Mouse (Mus musculus): Measurements from ENCODE around the gene Lnx1. TPM values are rescaled to one million over a fixed set of nuclear protein-coding genes. Genes with fewer than 3 reads are reported as not detected.

Gene Lnx1
- polyA plus RNA-seq, 1 experiment = 0.05 TPM

- WGBS = 86% methylated on average over 2 of the region's 2 CpGs
- Histone ChIP-seq H3K4me3 (ENCODE audit: extremely low read depth, insufficient read depth, insufficient read length) (no peak overlapping the region), H3K27ac (ENCODE audit: insufficient read depth, low read length) (no peak overlapping the region), H3K36me3 (ENCODE audit: control insufficient read depth, insufficient read depth, low read length) (no peaks in the 10 kb centered on the region), H3K4me1 (ENCODE audit: control insufficient read depth, insufficient read depth, insufficient read length) (no peaks in the 10 kb centered on the region), H3K27me3 (ENCODE audit: control insufficient read depth, insufficient read depth, low read length) (no peaks in the 10 kb centered on the region)
- TF ChIP-seq POLR2A (IDR thresholded peaks at IDR 0.05; ENCODE audit: low read depth, low read length) (no peak), CTCF (IDR thresholded peaks at IDR 0.05; ENCODE audit: extremely low read depth, insufficient read depth, insufficient read length, insufficient replicate concordance) (no peak)
- no peak for DNase-seq (ENCODE audit: low read depth in 1 of 2, low spot score in 2 of 2)
Measured at GRCm38 (mm10) chr5:74688822-74689221, 13.9 kb downstream of the Lnx1 start.

- no peak for DNase-seq (ENCODE audit: low read depth in 1 of 2, low spot score in 2 of 2)
- 84% methylated on average over 5 of the region's 5 CpGs for WGBS
- Histone ChIP-seq H3K27ac (ENCODE audit: insufficient read depth, low read length) (no peak overlapping the region), H3K27me3 (ENCODE audit: control insufficient read depth, insufficient read depth, low read length) (no peaks in the 10 kb centered on the region), H3K4me1 (ENCODE audit: control insufficient read depth, insufficient read depth, insufficient read length) (no peaks in the 10 kb centered on the region), H3K36me3 (ENCODE audit: control insufficient read depth, insufficient read depth, low read length) (no peaks in the 10 kb centered on the region), H3K4me3 (ENCODE audit: extremely low read depth, insufficient read depth, insufficient read length) (no peak overlapping the region)
- TF ChIP-seq CTCF (IDR thresholded peaks at IDR 0.05; ENCODE audit: extremely low read depth, insufficient read depth, insufficient read length, insufficient replicate concordance) (no peak), POLR2A (IDR thresholded peaks at IDR 0.05; ENCODE audit: low read depth, low read length) (no peak)
Measured at GRCm38 (mm10) chr5:74684944-74685343, 17.8 kb downstream of the Lnx1 start.

- no peak for DNase-seq (ENCODE audit: low read depth in 1 of 2, low spot score in 2 of 2)
- no peak for TF ChIP-seq CTCF (IDR thresholded peaks at IDR 0.05; ENCODE audit: extremely low read depth, insufficient read depth, insufficient read length, insufficient replicate concordance)
- no peak for TF ChIP-seq POLR2A (IDR thresholded peaks at IDR 0.05; ENCODE audit: low read depth, low read length)
- no peaks in the 10 kb centered on the region for H3K27me3 ChIP-seq (ENCODE audit: control insufficient read depth, insufficient read depth, low read length)
- 72% methylated on average over 2 of the region's 2 CpGs for WGBS
- H3K36me3 ChIP-seq (ENCODE audit: control insufficient read depth, insufficient read depth, low read length) = no peaks in the 10 kb centered on the region
- H3K4me3 ChIP-seq (ENCODE audit: extremely low read depth, insufficient read depth, insufficient read length) = no peak overlapping the region
- H3K4me1 ChIP-seq (ENCODE audit: control insufficient read depth, insufficient read depth, insufficient read length) = no peaks in the 10 kb centered on the region
- H3K27ac ChIP-seq (ENCODE audit: insufficient read depth, low read length) = no peak overlapping the region
Measured at GRCm38 (mm10) chr5:74683832-74684231, 18.9 kb downstream of the Lnx1 start.

- H3K4me1 ChIP-seq (ENCODE audit: control insufficient read depth, insufficient read depth, insufficient read length) = no peaks in the 10 kb centered on the region
- H3K27me3 ChIP-seq (ENCODE audit: control insufficient read depth, insufficient read depth, low read length) = no peaks in the 10 kb centered on the region
- DNase-seq (ENCODE audit: low read depth in 1 of 2, low spot score in 2 of 2) = no peak
- TF ChIP-seq POLR2A (IDR thresholded peaks at IDR 0.05; ENCODE audit: low read depth, low read length) (no peak), CTCF (IDR thresholded peaks at IDR 0.05; ENCODE audit: extremely low read depth, insufficient read depth, insufficient read length, insufficient replicate concordance) (no peak)
- no peaks in the 10 kb centered on the region for H3K36me3 ChIP-seq (ENCODE audit: control insufficient read depth, insufficient read depth, low read length)
- H3K27ac ChIP-seq (ENCODE audit: insufficient read depth, low read length) = no peak overlapping the region
- H3K4me3 ChIP-seq (ENCODE audit: extremely low read depth, insufficient read depth, insufficient read length) = no peak overlapping the region
- 91% methylated on average over 1 of the region's 1 CpGs for WGBS
Measured at GRCm38 (mm10) chr5:74682735-74683134, 20.0 kb downstream of the Lnx1 start.

- WGBS = 83% methylated on average over 7 of the region's 7 CpGs
- TF ChIP-seq POLR2A (IDR thresholded peaks at IDR 0.05; ENCODE audit: low read depth, low read length) (no peak), CTCF (IDR thresholded peaks at IDR 0.05; ENCODE audit: extremely low read depth, insufficient read depth, insufficient read length, insufficient replicate concordance) (no peak)
- no peaks in the 10 kb centered on the region for H3K4me1 ChIP-seq (ENCODE audit: control insufficient read depth, insufficient read depth, insufficient read length)
Measured at GRCm38 (mm10) chr5:74679631-74680030, 23.1 kb downstream of the Lnx1 start.

GRCm38 (mm10) chr5:74678693-74679092, 24.0 kb downstream of the Lnx1 start:
- no peaks in the 10 kb centered on the region for H3K4me1 ChIP-seq (ENCODE audit: control insufficient read depth, insufficient read depth, insufficient read length)
- TF ChIP-seq CTCF (IDR thresholded peaks at IDR 0.05; ENCODE audit: extremely low read depth, insufficient read depth, insufficient read length, insufficient replicate concordance) = no peak
- TF ChIP-seq POLR2A (IDR thresholded peaks at IDR 0.05; ENCODE audit: low read depth, low read length) = no peak
- no peaks in the 10 kb centered on the region for H3K27me3 ChIP-seq (ENCODE audit: control insufficient read depth, insufficient read depth, low read length)
- no peak overlapping the region for H3K4me3 ChIP-seq (ENCODE audit: extremely low read depth, insufficient read depth, insufficient read length)
- no peak for DNase-seq (ENCODE audit: low read depth in 1 of 2, low spot score in 2 of 2)
- no peak overlapping the region for H3K27ac ChIP-seq (ENCODE audit: insufficient read depth, low read length)
- no peaks in the 10 kb centered on the region for H3K36me3 ChIP-seq (ENCODE audit: control insufficient read depth, insufficient read depth, low read length)
- 88% methylated on average over 5 of the region's 5 CpGs for WGBS

More at GRCm38 (mm10) chr5:74679631-74680030, 23.1 kb downstream of the Lnx1 start:
- DNase-seq (ENCODE audit: low read depth in 1 of 2, low spot score in 2 of 2) = no peak
- no peaks in the 10 kb centered on the region for H3K27me3 ChIP-seq (ENCODE audit: control insufficient read depth, insufficient read depth, low read length)
- no peak overlapping the region for H3K4me3 ChIP-seq (ENCODE audit: extremely low read depth, insufficient read depth, insufficient read length)
- H3K27ac ChIP-seq (ENCODE audit: insufficient read depth, low read length) = no peak overlapping the region
- H3K36me3 ChIP-seq (ENCODE audit: control insufficient read depth, insufficient read depth, low read length) = no peaks in the 10 kb centered on the region

- Histone ChIP-seq H3K27ac (ENCODE audit: insufficient read depth, low read length) (no peak overlapping the region), H3K4me3 (ENCODE audit: extremely low read depth, insufficient read depth, insufficient read length) (no peak overlapping the region), H3K27me3 (ENCODE audit: control insufficient read depth, insufficient read depth, low read length) (no peaks in the 10 kb centered on the region), H3K4me1 (ENCODE audit: control insufficient read depth, insufficient read depth, insufficient read length) (no peaks in the 10 kb centered on the region), H3K36me3 (ENCODE audit: control insufficient read depth, insufficient read depth, low read length) (no peaks in the 10 kb centered on the region)
- TF ChIP-seq POLR2A (IDR thresholded peaks at IDR 0.05; ENCODE audit: low read depth, low read length) = no peak
- no peak for TF ChIP-seq CTCF (IDR thresholded peaks at IDR 0.05; ENCODE audit: extremely low read depth, insufficient read depth, insufficient read length, insufficient replicate concordance)
- WGBS = 62% methylated on average over 19 of the region's 19 CpGs
- DNase-seq (ENCODE audit: low read depth in 1 of 2, low spot score in 2 of 2) = no peak
Measured at GRCm38 (mm10) chr5:74677399-74678338, 25.0 kb downstream of the Lnx1 start.
